Mouse (Mus musculus): Measurements from ENCODE around the gene Mpv17l2.

The Mpv17l2 gene

DNA sequence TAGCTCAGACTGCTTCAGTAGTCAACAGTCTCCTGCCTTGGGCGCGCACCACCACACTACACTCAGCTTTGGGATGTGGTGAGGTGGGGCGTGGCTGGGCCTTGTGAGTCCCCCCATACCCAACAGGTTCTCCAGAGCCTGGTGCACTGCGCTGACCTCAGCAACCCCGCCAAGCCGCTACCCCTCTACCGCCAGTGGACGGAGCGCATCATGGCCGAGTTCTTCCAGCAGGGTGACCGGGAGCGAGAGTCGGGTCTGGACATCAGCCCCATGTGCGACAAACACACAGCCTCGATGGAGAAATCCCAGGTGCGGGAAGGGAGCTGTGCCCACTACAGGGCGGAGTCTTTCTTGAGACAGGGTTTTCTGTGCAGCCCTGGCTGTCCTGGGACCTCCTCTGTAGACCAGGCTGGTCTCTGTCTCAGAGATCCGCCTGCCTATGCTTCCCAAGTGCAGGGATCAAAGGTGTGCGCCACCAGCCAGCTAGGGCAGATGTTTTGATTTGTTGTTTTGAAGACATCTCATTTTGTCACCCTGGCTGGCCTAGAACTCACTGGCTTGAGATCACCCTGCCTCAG lies 11.6 kb downstream of the Mpv17l2 start:
- no peak for DNase-seq

DNA sequence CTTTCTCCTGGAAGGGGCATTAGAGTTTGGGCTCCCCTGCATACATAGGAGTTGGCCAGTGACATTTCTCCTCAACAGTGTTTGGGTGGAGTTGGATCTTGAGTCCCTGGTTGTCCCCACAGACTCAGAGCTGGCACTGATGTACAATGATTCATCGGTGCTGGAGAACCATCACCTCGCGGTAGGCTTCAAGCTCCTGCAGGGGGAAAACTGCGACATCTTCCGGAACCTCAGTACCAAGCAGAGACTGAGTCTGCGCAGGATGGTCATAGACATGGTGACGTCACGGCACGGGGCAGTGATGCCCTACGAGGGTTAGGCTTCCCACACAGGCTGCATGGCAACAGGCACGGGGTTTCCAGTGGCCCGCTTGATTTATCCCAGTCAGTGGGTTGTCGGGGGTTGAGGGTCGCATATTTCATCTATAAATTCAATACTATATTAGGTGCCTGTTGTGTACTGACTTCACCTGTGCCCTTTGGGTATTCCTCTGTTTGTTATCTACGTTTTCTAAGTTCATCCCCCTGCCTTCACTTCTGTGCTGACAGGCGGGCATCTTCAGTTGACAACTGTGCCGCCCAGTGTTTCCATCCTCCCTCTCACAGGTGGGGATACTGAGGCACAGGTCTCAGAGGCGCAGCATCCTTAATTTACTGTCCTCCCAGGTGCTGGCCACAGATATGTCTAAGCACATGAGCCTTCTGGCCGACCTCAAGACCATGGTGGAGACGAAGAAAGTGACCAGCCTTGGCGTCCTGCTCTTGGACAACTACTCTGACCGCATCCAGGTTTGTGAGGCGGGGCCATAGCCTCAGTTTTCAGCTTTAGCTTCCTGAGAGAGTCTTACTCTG lies 12.3 kb downstream of the Mpv17l2 start:
- DNase-seq: no peak

GRCm38 (mm10) chr8:70747211-70747890 lies 13.4 kb downstream of the Mpv17l2 start:
- no peak for DNase-seq

DNA sequence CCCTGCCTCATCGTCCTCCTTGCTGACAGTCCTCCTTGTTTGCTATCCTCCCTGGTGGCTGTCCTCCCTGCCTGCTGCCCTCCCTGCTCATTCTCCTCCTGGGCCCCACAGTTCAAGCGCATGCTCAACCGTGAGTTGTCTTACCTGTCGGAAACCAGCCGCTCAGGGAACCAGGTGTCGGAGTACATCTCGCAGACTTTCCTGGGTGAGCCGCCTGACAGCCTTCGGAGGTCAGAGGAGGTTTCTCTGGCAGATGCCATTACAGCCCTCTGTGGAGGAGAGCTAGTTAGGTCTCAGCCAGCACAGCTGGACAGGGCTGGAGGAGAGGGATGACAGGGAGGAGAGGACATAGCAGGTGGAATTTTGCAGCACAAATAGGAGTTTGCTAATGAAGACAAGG lies 14.1 kb downstream of the Mpv17l2 start:
- no peak for DNase-seq

DNA sequence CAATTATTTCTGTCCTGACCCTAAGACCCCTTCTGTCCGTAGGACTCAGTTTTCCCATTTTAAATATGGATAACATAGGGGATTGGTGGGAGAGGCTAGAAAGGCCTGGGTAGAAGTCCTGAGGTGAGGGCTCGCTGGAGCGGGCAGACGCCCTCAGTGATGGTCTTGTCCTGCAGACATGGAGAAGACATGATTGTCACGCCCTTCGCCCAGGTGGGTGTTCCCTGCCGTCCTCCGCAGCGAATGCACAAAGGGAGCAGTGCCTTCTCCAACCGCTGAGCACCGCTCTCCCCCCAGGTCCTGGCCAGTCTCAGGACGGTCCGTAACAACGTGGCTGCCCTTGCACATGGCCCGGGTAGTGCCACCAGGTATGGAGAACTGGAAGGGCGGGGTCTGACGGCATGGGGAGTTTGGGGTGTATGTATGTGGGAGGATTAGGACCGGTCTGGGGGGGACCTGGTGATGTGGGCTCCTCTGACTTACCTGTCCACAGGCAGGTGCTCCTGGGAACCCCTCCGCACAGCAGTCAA lies 15.0 kb downstream of the Mpv17l2 start:
- DNase-seq: no peak

DNA sequence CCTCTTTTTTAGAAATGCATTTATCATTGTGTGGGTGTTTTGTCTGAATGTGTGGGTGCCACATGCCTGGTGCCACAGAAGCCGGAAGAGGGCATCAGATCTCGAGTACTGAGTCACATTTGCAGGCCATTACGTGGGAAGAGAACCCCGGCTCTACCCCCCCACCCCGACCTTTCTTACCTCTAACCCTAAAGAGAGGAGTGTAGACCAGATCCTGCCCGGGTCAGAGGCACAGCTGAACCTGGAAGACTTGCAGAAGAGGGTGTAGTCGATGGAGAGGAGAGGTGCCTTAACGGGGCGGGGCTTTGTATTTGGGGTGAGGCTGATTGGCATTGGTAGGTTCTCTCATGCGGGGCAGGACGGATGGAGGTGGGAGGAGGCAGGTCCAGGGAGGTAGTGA lies 15.9 kb downstream of the Mpv17l2 start:
- DNase-seq: no peak

DNA sequence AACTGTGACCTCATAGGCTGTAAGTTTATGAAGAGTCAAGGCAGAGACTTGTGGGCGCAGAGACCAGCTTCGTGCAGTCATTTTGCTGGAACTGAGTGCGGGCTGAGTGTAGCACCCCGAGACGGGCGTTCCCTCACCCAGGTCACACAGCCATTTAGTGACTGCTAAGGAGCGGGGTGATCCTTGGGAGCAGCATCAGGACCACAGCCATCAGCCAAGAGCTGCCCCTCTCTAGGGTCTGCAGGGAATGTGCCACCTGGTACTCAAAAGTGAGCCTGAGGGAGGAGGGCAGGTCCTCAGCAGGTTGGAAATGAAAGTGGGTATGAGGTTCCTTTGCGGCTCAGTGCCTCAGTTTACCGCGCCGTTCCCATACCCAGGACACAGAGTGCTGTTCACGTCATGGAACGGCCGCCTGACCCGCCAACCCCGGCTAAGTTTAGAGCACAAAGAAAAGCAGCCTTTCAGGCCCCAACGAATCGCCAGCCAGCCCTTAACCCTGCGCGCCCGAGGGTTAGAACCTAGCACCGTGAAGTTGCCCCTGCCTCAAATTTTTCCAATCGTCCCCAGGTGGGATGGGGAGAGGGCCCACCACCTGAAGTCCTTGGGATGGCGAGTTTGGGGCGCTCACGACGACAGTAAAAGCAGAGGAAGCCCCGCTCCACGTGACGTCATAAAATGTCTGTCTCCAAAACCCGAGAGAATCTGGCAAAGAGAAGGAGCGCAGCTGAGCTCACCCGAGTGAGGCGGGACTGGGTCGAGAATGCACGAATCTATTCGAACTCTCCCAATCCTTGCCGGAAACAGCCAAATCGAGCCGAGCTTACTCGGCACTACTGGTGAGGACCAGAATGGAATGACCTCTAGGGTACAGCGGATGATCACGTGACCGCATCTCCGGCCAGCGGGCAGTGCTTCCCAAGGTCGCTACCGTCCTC lies 16.8 kb downstream of the Mpv17l2 start:
- no peak for DNase-seq

GRCm38 (mm10) chr8:70742981-70743655 lies 17.6 kb downstream of the Mpv17l2 start:
- DNase-seq: no peak

DNA sequence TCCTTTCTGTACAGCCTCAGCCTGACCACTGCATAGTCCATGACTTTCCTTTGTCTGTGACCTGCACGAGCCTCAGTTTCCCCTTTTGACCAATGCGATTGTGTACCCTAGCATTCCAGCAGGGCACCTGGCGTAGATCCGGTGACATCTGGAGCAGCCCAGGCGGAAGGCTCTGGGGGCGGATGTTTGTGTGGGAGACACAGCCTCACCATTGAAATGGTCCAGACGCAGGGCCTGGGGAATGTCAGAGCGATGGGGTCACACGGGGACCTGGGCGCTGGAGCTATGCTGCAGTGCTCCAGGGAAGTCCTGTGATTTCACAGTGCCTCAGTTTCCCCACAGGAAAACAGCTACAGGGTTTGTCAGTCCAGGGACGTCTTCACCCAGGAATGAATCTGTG lies 18.6 kb downstream of the Mpv17l2 start:
- DNase-seq: no peak

DNA sequence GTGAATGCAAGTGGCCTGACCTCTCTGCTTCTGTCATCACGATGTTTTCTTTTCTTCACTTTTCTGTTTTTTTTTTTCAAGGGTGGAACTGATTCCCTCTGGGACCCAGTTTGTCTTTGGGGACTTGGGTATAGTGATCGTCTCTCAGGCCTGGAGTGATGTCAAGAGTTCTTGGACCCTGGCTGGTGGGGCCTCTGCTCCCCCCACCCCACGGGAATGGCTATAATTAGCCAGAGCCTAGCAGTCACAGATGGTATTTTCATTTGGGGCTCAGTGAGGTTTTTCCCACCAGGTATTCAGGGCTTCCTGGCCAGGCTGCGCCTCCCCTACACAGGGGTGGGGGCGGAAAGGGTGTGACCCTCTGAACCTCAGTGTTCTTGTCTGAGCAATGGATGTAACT lies 19.1 kb downstream of the Mpv17l2 start:
- no peak for DNase-seq

DNA sequence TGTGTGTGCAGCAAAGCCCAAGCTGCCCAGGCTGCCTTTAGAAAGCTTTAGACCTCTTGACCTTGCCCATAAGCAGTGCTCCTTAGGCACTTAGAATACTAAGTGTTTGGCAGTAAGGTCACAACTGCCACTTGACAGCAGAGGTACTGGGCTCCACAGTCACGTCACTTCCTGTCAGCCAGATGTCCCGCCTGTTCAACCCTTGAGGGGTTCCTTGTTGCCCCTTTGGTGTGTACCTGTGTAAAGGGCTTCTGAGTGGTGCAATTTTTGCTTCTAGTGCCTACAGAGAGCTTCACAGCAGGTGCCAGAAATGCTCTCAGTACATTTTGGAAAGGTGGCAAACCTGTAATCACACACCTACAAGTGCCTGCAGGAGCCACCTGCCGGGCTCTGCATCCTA lies 22.5 kb downstream of the Mpv17l2 start:
- DNase-seq: no peak

GRCm38 (mm10) chr8:70737705-70738104 lies 23.0 kb downstream of the Mpv17l2 start:
- no peak for DNase-seq

DNA sequence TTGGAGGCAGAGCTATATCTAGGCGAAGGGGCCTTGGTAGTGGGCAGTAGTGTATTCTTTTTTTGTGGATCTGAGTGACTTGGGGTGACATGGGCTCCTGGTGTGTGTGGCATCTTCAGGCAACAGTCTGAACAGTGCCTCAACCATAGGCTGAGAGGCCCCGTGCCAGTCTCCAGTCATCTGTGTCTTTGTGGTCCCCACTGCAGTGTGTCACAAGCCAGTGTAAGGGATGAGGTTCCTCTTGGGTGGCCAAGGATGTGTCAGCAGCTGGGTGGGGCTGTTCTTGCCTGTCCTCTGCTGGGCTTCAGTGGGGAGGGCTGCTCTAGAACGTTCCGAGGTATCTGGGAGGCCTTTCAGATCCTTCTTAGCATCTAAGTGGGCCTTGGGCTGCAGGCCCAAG lies 29.8 kb downstream of the Mpv17l2 start:
- peak in 1 of 2 experiments; percentile 2 for DNase-seq

GRCm38 (mm10) chr8:70729808-70730475 lies 30.8 kb downstream of the Mpv17l2 start:
- DNase-seq: peak; percentile 31 to 46

DNA sequence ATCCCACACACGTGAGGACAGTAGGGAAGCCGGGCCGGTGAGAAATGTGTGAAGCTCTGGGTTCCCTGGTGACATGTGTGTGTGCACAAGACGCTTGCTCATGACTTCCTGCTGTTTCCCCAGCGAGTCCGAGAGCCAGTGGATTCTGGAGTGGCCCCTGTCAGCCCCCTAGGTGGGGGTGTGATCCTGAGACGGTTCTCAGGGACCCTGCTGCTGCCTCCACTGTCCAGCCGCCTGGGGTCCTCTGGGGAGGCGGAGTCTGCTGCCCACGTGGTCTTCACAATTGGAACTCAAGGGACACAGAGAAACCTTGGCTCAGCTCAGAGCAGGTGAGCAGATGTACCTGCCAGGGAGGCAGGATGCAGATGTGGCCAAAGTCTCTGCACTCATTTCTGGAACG lies 34.0 kb downstream of the Mpv17l2 start:
- peak in 1 of 2 experiments; percentile 4 for DNase-seq

DNA sequence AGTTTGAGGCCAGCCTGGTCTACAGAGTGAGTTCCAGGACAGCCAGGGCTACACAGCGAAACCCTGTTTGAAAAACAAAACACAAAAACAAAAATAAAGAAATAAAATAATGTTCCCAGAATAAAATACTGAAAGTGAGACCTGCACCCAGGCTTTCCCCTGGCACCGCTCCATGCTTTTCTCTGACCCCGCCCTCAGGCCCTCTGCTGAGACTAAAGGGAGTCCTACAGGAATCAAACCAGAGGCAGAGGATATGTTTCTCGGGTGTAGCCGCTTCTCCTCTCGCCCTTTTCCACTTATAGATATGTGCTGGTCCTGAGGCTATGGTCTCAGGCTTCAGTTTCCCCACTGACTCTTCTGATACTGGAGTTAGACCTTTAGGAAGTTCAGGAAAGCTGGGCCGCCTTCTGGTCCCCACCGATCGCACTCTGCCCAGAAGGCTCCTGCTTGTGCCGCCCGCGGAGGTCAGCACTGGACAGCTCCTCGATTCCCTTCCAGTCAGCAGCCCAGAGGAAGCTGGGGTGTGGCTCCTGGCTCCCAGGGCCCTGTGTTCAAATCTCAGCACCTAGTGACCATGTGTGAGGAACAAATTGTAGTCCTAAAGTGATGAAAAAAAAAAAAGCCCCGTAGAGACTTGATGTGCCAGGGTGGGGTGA lies 34.8 kb downstream of the Mpv17l2 start:
- peak in 1 of 2 experiments; percentile 3 for DNase-seq

GRCm38 (mm10) chr8:70724216-70724615 lies 36.5 kb downstream of the Mpv17l2 start:
- peak in 1 of 2 experiments; percentile 3 for DNase-seq

GRCm38 (mm10) chr8:70723486-70724210 lies 37.1 kb downstream of the Mpv17l2 start, which contains the start of gene Pde4c:
Gene Pde4c, plus strand, starts transcription at chr8:70723720.
- DNase-seq: peak in 1 of 2 experiments; percentile 5

GRCm38 (mm10) chr8:70721601-70722000 lies 39.1 kb downstream of the Mpv17l2 start:
- peak in 1 of 2 experiments; percentile 13 for DNase-seq

DNA sequence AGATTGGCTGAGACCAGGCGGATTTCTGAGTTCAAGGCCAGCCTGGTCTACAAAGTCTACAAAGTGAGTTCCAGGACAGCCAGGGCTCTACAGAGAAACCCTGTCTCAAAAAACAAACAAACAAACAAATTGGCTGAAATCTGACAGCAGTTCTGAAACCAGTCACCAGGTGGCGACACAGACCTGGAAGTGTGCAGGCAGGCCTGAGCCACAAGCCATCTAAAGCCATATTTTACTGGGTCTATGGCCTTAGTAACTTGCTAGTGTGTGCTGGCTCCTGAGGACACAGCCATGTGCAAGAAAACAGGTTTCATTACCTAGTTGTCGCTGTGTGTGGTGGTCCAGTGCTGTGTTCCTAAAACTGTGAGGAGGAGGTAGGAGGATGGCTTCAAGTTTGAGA lies 40.0 kb downstream of the Mpv17l2 start:
- peak; percentile 59 to 70 for DNase-seq

Data from thymus, postnatal 36 days (tissue).